Mouse (Mus musculus) spleen, adult 2 months (tissue): Measurements from ENCODE around the gene Cdh15. TPM values are rescaled to one million over a fixed set of nuclear protein-coding genes. Genes with fewer than 3 reads are reported as not detected.

Source experiments
- DNase-seq, 2 experiments: peaks; one replicate each; pipeline versions ENCODE4 v3.0.0 to v3.0.0-alpha.2; 2012 to 2021; ENCODE audit warnings: low spot score in 2 of 2, low read depth in 1 of 2
- H3K27ac ChIP-seq: fragments of 200-500 bp; 2 replicates; pipeline ENCODE4 v1.5.1; 2012; ENCODE audit warnings: low read length, inconsistent platforms; ENCODE audit not compliant: insufficient read depth
- H3K27me3 ChIP-seq: fragments of 200-500 bp; 2 replicates; pipeline ENCODE4 v1.6.1; 2012; ENCODE audit warnings: mild to moderate bottlenecking, moderate library complexity, low read length, inconsistent platforms; ENCODE audit not compliant: control insufficient read depth, insufficient read depth
- H3K36me3 ChIP-seq: fragments of 200-500 bp; 2 replicates; pipeline ENCODE4 v1.6.1; 2012; ENCODE audit warnings: mild to moderate bottlenecking, low read length, inconsistent platforms; ENCODE audit not compliant: control insufficient read depth, insufficient read depth
- H3K4me1 ChIP-seq: fragments of 200-500 bp; 2 replicates; pipeline ENCODE4 v1.6.1; 2011; ENCODE audit warnings: inconsistent platforms; ENCODE audit not compliant: control insufficient read depth, insufficient read depth, insufficient read length
- H3K4me3 ChIP-seq: fragments of 200-500 bp; 2 replicates; pipeline ENCODE4 v1.5.1; 2011; ENCODE audit warnings: mild to moderate bottlenecking, inconsistent platforms; ENCODE audit not compliant: insufficient read depth, insufficient read length; ENCODE audit errors: extremely low read depth
- CTCF ChIP-seq: fragments of 200-500 bp; IDR thresholded peaks from 2 replicates; pipeline ENCODE4 v1.5.1; 2011; ENCODE audit warnings: mild to moderate bottlenecking, inconsistent platforms; ENCODE audit not compliant: insufficient read depth, insufficient read length, insufficient replicate concordance; ENCODE audit errors: extremely low read depth
- POLR2A ChIP-seq: fragments of 200-500 bp; IDR thresholded peaks from 2 replicates; pipeline ENCODE4 v1.6.1; 2011; ENCODE audit warnings: low read depth, low read length, inconsistent platforms
- WGBS: fragments of 180-500 bp; shearing (Covaris S2); methylation state at CpG from one replicate; pipeline ENCODE4 v1.1.7; 2018; 5-methylcytosine and 5-hydroxymethylcytosine counted together
- polyA plus RNA-seq: library from polyadenylated mRNA; depleted of rRNA; stranded (reverse); fragments of >200 nt; gene quantifications from 2 replicates; pipeline ENCODE4 v1.2.3, GENCODE M21; 2012; rRNA removed

Cdh15 gene
- not detected in 2 replicates for polyA plus RNA-seq

DNA sequence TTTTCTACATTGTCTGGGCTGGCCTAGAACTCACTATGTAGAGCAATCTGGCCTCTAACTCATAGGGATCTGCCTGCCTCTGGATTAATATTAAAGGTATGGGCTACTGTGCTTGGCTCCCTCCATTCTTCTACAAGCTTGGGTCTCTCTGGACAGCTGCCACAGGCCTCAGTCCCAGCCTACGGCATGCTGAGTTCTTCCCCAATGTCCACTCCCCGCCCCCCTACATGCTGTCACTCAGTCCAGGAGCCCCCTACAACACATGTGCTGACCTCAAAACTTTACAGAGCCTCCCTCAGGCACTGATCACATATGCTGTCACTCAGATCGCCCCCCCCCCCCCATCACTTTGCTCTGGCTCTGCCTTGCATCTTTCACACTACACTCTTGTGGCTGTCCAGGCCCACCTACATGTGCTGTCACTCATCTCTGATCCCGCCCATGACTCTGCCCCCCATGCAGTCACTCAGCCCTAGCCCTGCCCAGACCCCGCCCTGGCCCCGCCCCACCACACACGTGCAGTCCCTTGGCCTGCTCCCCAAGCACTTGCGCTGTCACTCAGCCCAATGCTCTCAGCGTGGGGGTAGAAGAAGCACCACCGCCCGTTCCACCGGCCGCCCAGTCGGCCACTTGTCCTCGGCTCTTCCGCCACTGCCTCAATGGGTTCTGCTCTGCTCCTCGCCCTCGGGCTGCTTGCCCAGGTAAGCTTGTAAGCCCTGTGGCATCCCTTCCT, at the start of gene Cdh15:
Cdh15 (plus strand) TSS at position 138 of the 733 bp plus-strand sequence.
- WGBS: 33% methylated on average over 17 of the region's 18 CpGs
- no peak for TF ChIP-seq CTCF
- TF ChIP-seq POLR2A: no peak
- H3K27me3 ChIP-seq: 0 out of 2 replicates have a peak, but pooled peaks cover 1% of the 10 kb centered on the region
- H3K4me3 ChIP-seq: no peak within 1 kb of the TSS
- H3K4me1 ChIP-seq: no peaks in the 10 kb centered on the region; the same call in 1 of the 2 replicates
- H3K27ac ChIP-seq: no peak within 1 kb of the TSS
- no peak for DNase-seq
- H3K36me3 ChIP-seq: no peaks in the 10 kb centered on the region

DNA sequence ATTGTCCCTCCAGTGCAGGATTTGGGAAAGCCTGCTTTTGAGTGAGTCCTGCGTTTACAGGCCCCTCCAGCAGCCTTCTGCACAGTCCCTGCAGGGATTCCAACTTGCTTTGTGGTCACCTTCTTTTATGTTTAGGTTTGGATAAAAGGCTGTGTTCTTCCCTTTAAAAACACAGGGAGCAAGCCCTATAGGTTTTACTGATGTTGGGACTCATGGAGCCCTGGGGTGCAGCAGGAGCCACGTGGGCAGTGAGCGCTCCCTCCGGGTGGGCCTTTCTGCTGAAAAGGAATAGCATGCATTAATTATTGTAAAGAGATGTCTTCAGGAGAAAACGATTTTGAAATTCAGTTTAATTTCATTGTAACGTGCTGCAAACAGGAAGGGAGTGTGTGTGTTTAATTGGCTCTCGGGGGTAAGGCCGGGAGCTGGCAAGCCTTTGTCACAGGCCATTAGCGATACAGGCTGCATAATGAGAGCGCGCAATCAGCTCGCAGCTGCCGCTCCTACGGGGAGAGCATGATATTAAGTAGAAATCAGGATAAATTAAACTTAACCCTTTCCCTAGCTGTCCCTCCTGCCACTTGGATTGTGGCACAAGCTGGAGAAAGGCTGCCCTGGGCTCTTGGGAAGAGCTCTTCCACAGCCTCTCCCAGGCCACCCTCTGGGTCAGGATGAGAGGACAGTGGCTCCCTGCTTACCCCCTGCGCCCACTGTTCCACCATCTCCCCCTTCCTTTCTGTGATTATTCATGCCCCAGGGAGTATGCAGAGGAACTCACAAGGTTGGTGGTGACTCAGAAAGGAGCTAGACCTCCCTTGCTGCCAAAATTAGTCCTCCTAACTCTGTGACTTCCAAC, 43.6 kb upstream of the Cdh15 start:
- 90% methylated on average over 15 of the region's 15 CpGs for WGBS
- Histone ChIP-seq H3K27me3 (no peaks in the 10 kb centered on the region), H3K4me3 (no peak overlapping the region), H3K36me3 (peaks cover 7% of the 10 kb centered on the region), H3K27ac (no peak overlapping the region), H3K4me1 (no peaks in the 10 kb centered on the region)
- TF ChIP-seq POLR2A: no peak
- no peak for TF ChIP-seq CTCF
- DNase-seq: no peak

DNA sequence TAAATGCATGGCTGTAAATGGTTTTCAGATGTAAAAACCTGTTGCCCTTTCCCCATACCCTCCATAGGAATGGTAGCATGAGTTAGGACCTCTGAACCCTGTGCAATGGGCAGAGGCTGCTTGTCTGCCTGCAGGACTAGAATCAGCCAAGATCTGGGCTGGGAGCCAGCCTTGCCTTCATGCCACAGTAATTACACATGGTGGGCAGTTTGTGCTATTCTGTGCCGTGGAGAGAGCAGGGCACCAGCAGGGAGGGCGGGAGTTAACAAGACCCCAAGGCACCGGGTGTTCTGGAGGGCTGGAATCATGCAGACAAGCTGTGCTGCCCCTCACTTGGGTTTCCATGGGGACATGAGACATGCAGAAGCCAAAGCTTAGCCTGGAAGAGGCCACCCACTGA, 42.4 kb upstream of the Cdh15 start:
- no peak overlapping the region for H3K27ac ChIP-seq
- H3K36me3 ChIP-seq: peaks cover 6% of the 10 kb centered on the region; the same call in 1 of the 2 replicates
- no peaks in the 10 kb centered on the region for H3K27me3 ChIP-seq
- no peaks in the 10 kb centered on the region for H3K4me1 ChIP-seq
- WGBS: 86% methylated on average over 3 of the region's 3 CpGs
- no peak overlapping the region for H3K4me3 ChIP-seq
- DNase-seq: no peak
- no peak for TF ChIP-seq POLR2A
- TF ChIP-seq CTCF: no peak

DNA sequence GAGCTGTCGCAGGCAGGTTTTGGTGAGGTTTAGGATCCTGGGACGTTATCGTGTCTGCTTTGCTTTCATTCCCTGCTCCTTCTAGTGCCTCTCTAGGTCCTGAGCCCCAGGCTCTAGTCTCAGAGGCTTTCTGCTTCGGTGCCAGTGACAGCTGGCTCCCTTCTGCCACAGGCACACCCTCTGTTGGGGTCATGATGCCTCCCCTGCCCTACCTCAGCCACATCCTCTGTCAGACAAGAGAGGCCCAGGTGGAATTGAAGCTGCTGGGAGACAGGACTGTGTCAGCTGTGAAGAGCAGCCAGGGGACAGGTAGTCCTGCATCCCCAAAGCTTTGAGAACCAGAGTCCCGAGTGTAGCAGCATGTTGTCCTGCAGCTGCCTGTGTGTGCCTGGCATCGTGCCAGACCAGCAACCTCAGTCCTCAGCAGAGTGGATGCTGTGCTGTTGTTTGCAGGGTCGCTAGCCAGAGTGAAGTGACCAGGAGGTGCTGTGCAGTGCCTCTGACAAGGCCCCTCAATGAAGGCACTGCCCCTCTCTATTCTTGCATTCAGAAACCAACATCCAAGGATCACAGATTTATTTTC, 40.7 kb upstream of the Cdh15 start:
- peaks cover 6% of the 10 kb centered on the region; the same call in 1 of the 2 replicates for H3K36me3 ChIP-seq
- WGBS: 74% methylated on average over 7 of the region's 7 CpGs

DNA sequence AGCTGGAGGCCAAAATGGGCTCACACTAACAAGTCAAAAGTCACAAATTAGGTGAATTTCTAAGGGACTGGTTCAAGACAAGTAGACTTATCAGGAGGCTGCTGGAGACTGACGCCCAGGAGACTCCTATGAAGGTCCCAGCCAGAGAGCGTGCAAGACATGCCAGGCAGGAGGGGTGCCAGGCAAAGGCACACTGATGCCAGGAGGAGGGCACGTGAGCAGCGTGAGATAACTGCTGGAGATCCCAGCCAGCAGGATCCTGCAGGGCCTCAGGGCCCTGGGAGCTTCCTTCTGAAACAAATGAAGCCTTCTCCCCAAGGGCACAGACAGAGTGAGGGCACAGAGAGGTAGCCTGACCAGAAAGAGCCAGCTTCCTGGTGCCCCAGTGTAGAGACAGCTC, 39.9 kb upstream of the Cdh15 start:
- TF ChIP-seq POLR2A (no peak), CTCF (no peak)
- no peaks in the 10 kb centered on the region for H3K4me1 ChIP-seq
- 86% methylated on average over 4 of the region's 4 CpGs for WGBS
- no peaks in the 10 kb centered on the region for H3K27me3 ChIP-seq
- H3K27ac ChIP-seq: no peak overlapping the region
- no peak for DNase-seq
- peaks cover 5% of the 10 kb centered on the region; the same call in 1 of the 2 replicates for H3K36me3 ChIP-seq
- no peak overlapping the region for H3K4me3 ChIP-seq

More for the DNA sequence above, 40.7 kb upstream of the Cdh15 start:
- TF ChIP-seq CTCF: no peak
- TF ChIP-seq POLR2A: no peak
- Histone ChIP-seq H3K4me3 (no peak overlapping the region), H3K27me3 (no peaks in the 10 kb centered on the region), H3K27ac (no peak overlapping the region), H3K4me1 (no peaks in the 10 kb centered on the region)
- DNase-seq: no peak

DNA sequence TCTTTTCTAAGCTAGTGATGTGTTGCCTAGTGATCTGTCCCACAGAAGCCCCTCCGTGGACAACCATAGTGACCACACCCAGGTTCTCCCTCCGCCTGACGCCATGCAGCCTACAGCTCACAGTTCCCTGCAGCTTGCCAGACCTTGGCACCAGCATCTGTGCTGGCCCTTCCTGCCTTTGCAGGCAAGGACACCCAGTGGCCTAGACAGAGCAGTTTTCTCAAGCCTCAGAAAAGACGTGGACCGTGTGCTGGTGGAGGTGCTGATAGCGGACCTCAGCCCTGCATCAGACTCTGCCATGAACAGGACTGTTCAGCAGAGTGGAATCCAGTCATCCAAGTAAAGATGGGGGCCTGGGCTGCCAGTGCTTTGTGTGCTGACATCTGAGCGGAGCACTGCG, 37.4 kb upstream of the Cdh15 start:
- H3K4me1 ChIP-seq: no peaks in the 10 kb centered on the region
- no peak overlapping the region for H3K27ac ChIP-seq
- no peak for DNase-seq
- whole genome bisulfite sequencing: 89% methylated on average over 8 of the region's 8 CpGs
- TF ChIP-seq POLR2A: no peak
- no peak for TF ChIP-seq CTCF
- no peak overlapping the region for H3K4me3 ChIP-seq
- H3K27me3 ChIP-seq: no peaks in the 10 kb centered on the region
- H3K36me3 ChIP-seq: peaks cover 6% of the 10 kb centered on the region; the same call in 1 of the 2 replicates
